Mouse (Mus musculus): ENCODE measurements around the gene Ctsl. TPM values are rescaled to one million over a fixed set of nuclear protein-coding genes. Genes with fewer than 3 reads are reported as not detected.
A peak's percentile ranks its signal among the peaks of the same experiment; 100 is the strongest.

Ctsl gene
- polyA plus RNA-seq, 1 experiment from 2014 or later, result 209 TPM

- Histone ChIP-seq H3K4me3 (ENCODE audit: low read depth, low read length) (no peak overlapping the region), H3K9ac (replicated peaks; ENCODE audit: low read depth, low read length) (no peak overlapping the region), H3K36me3 (ENCODE audit: control insufficient read depth, insufficient read depth, low read length) (no peaks in the 10 kb centered on the region), H3K4me1 (ENCODE audit: control insufficient read depth, insufficient read depth, low read length) (peaks cover 8% of the 10 kb centered on the region; the same call in 1 of the 2 replicates), H3K27me3 (ENCODE audit: control insufficient read depth, insufficient read depth, low read length) (no peaks in the 10 kb centered on the region), H3K9me3 (ENCODE audit: control insufficient read depth, low read depth, low read length) (no peaks in the 10 kb centered on the region), H3K4me2 (replicated peaks; ENCODE audit: low read depth, low read length) (no peak overlapping the region), H3K27ac (ENCODE audit: low read length) (no peak overlapping the region)
- no peak for ATAC-seq (ENCODE audit: insufficient number of reproducible peaks, insufficient read depth, low FRiP score, low read depth)
- WGBS, result 2% methylated on average over 3 of the region's 3 CpGs
Measured at GRCm38 (mm10) chr13:64315483-64316050, 55.1 kb downstream of the Ctsl start.

DNA sequence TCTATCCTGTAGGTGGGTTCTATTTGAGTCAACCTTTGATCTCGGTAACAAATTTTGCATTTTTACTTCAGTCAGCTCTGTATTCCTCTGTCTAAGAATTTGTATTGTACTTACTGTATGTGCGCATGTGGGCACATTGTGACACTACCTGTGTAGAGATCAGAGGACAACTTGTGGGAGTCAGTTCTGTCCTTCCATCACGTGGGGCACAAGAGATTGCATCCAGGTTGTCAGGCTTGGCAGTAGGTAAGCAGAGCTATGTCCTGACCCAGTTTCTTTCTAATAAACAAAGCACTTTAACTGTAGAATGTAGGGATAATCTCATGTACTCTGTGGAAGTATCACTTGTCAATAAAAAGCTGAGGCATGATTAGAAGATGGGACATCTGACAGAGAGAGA lies 56.6 kb downstream of the Ctsl start:
- Histone ChIP-seq H3K9ac (replicated peaks; ENCODE audit: low read depth, low read length) (no peak overlapping the region), H3K27me3 (ENCODE audit: control insufficient read depth, insufficient read depth, low read length) (no peaks in the 10 kb centered on the region), H3K9me3 (ENCODE audit: control insufficient read depth, low read depth, low read length) (no peaks in the 10 kb centered on the region), H3K4me2 (replicated peaks; ENCODE audit: low read depth, low read length) (no peak overlapping the region), H3K4me1 (ENCODE audit: control insufficient read depth, insufficient read depth, low read length) (peaks cover 15% of the 10 kb centered on the region; the same call in 1 of the 2 replicates), H3K36me3 (ENCODE audit: control insufficient read depth, insufficient read depth, low read length) (no peaks in the 10 kb centered on the region), H3K27ac (ENCODE audit: low read length) (no peak overlapping the region), H3K4me3 (ENCODE audit: low read depth, low read length) (no peak overlapping the region)
- no peak for ATAC-seq (ENCODE audit: insufficient number of reproducible peaks, insufficient read depth, low FRiP score, low read depth)
- WGBS, result 69% methylated on average over 3 of the region's 3 CpGs

- no peak overlapping the region for H3K27ac ChIP-seq (ENCODE audit: low read length)
- 0% methylated on average over 2 of the region's 2 CpGs for WGBS
- no peaks in the 10 kb centered on the region for H3K27me3 ChIP-seq (ENCODE audit: control insufficient read depth, insufficient read depth, low read length)
- peak; percentile 28; the same call in 1 of the 2 replicates for ATAC-seq (ENCODE audit: insufficient number of reproducible peaks, insufficient read depth, low FRiP score, low read depth)
- peak overlapping the region; percentile 33 for H3K4me2 ChIP-seq (replicated peaks; ENCODE audit: low read depth, low read length)
- peak overlapping the region; percentile 77 for H3K4me3 ChIP-seq (ENCODE audit: low read depth, low read length)
- H3K36me3 ChIP-seq (ENCODE audit: control insufficient read depth, insufficient read depth, low read length), result peaks cover 5% of the 10 kb centered on the region
- H3K9me3 ChIP-seq (ENCODE audit: control insufficient read depth, low read depth, low read length), result no peaks in the 10 kb centered on the region
- peaks cover 15% of the 10 kb centered on the region; the same call in 1 of the 2 replicates for H3K4me1 ChIP-seq (ENCODE audit: control insufficient read depth, insufficient read depth, low read length)
- peak overlapping the region; percentile 15; the same call in 1 of the 2 replicates for H3K9ac ChIP-seq (replicated peaks; ENCODE audit: low read depth, low read length)
Measured at GRCm38 (mm10) chr13:64312916-64313289, 57.8 kb downstream of the Ctsl start.

GRCm38 (mm10) chr13:64312024-64312915 lies 58.4 kb downstream of the Ctsl start, which contains the start of gene Aaed1:
Gene Aaed1 (minus strand): TSS chr13:64312710.
- H3K9ac ChIP-seq (replicated peaks; ENCODE audit: low read depth, low read length), result peak within 1 kb of the TSS; percentile 72
- peak within 1 kb of the TSS; percentile 77 for H3K4me3 ChIP-seq (ENCODE audit: low read depth, low read length)
- H3K36me3 ChIP-seq (ENCODE audit: control insufficient read depth, insufficient read depth, low read length), result peaks cover 11% of the 10 kb centered on the region
- no peaks in the 10 kb centered on the region for H3K27me3 ChIP-seq (ENCODE audit: control insufficient read depth, insufficient read depth, low read length)
- peak within 1 kb of the TSS; percentile 87 for H3K27ac ChIP-seq (ENCODE audit: low read length)
- WGBS, result under 1% methylated on average over 67 of the region's 74 CpGs
- peak within 1 kb of the TSS; percentile 33 for H3K4me2 ChIP-seq (replicated peaks; ENCODE audit: low read depth, low read length)
- peak; percentile 87 for ATAC-seq (ENCODE audit: insufficient number of reproducible peaks, insufficient read depth, low FRiP score, low read depth)
- H3K9me3 ChIP-seq (ENCODE audit: control insufficient read depth, low read depth, low read length), result no peaks in the 10 kb centered on the region
- peaks cover 15% of the 10 kb centered on the region; the same call in 1 of the 2 replicates for H3K4me1 ChIP-seq (ENCODE audit: control insufficient read depth, insufficient read depth, low read length)

- H3K4me1 ChIP-seq (ENCODE audit: control insufficient read depth, insufficient read depth, low read length), result peaks cover 15% of the 10 kb centered on the region; the same call in 1 of the 2 replicates
- H3K4me2 ChIP-seq (replicated peaks; ENCODE audit: low read depth, low read length), result peak overlapping the region; percentile 33
- peaks cover 11% of the 10 kb centered on the region for H3K36me3 ChIP-seq (ENCODE audit: control insufficient read depth, insufficient read depth, low read length)
- ATAC-seq (ENCODE audit: insufficient number of reproducible peaks, insufficient read depth, low FRiP score, low read depth), result no peak
- H3K9ac ChIP-seq (replicated peaks; ENCODE audit: low read depth, low read length), result no peak overlapping the region
- no peaks in the 10 kb centered on the region for H3K9me3 ChIP-seq (ENCODE audit: control insufficient read depth, low read depth, low read length)
- H3K4me3 ChIP-seq (ENCODE audit: low read depth, low read length), result peak overlapping the region; percentile 77; the same call in 1 of the 2 replicates
- WGBS, result 42% methylated on average over 1 of the region's 1 CpGs
- no peaks in the 10 kb centered on the region for H3K27me3 ChIP-seq (ENCODE audit: control insufficient read depth, insufficient read depth, low read length)
- no peak overlapping the region; the same call in 1 of the 2 replicates for H3K27ac ChIP-seq (ENCODE audit: low read length)
Measured at GRCm38 (mm10) chr13:64311266-64311665, 59.4 kb downstream of the Ctsl start.

GRCm38 (mm10) chr13:64310585-64310984 lies 60.1 kb downstream of the Ctsl start:
- Histone ChIP-seq H3K4me2 (replicated peaks; ENCODE audit: low read depth, low read length) (peak overlapping the region; percentile 33), H3K4me3 (ENCODE audit: low read depth, low read length) (no peak overlapping the region), H3K36me3 (ENCODE audit: control insufficient read depth, insufficient read depth, low read length) (peaks cover 11% of the 10 kb centered on the region), H3K27ac (ENCODE audit: low read length) (peak overlapping the region; percentile 44; the same call in 1 of the 2 replicates), H3K4me1 (ENCODE audit: control insufficient read depth, insufficient read depth, low read length) (peaks cover 15% of the 10 kb centered on the region; the same call in 1 of the 2 replicates), H3K27me3 (ENCODE audit: control insufficient read depth, insufficient read depth, low read length) (no peaks in the 10 kb centered on the region), H3K9me3 (ENCODE audit: control insufficient read depth, low read depth, low read length) (no peaks in the 10 kb centered on the region), H3K9ac (replicated peaks; ENCODE audit: low read depth, low read length) (no peak overlapping the region)
- 23% methylated on average over 6 of the region's 6 CpGs for WGBS
- ATAC-seq (ENCODE audit: insufficient number of reproducible peaks, insufficient read depth, low FRiP score, low read depth), result peak; percentile 35; the same call in 1 of the 2 replicates

- H3K4me2 ChIP-seq (replicated peaks; ENCODE audit: low read depth, low read length), result peak overlapping the region; percentile 4
- H3K4me3 ChIP-seq (ENCODE audit: low read depth, low read length), result no peak overlapping the region
- no peaks in the 10 kb centered on the region for H3K27me3 ChIP-seq (ENCODE audit: control insufficient read depth, insufficient read depth, low read length)
- H3K27ac ChIP-seq (ENCODE audit: low read length), result peak overlapping the region; percentile 44; the same call in 1 of the 2 replicates
- ATAC-seq (ENCODE audit: insufficient number of reproducible peaks, insufficient read depth, low FRiP score, low read depth), result no peak
- peaks cover 11% of the 10 kb centered on the region for H3K36me3 ChIP-seq (ENCODE audit: control insufficient read depth, insufficient read depth, low read length)
- WGBS, result 55% methylated on average over 11 of the region's 11 CpGs
- H3K9ac ChIP-seq (replicated peaks; ENCODE audit: low read depth, low read length), result no peak overlapping the region
- H3K9me3 ChIP-seq (ENCODE audit: control insufficient read depth, low read depth, low read length), result no peaks in the 10 kb centered on the region
- H3K4me1 ChIP-seq (ENCODE audit: control insufficient read depth, insufficient read depth, low read length), result peaks cover 15% of the 10 kb centered on the region; the same call in 1 of the 2 replicates
Measured at GRCm38 (mm10) chr13:64309842-64310241, 60.8 kb downstream of the Ctsl start.
